Mouse (Mus musculus): ENCODE results near the gene Klhl12.

DNA sequence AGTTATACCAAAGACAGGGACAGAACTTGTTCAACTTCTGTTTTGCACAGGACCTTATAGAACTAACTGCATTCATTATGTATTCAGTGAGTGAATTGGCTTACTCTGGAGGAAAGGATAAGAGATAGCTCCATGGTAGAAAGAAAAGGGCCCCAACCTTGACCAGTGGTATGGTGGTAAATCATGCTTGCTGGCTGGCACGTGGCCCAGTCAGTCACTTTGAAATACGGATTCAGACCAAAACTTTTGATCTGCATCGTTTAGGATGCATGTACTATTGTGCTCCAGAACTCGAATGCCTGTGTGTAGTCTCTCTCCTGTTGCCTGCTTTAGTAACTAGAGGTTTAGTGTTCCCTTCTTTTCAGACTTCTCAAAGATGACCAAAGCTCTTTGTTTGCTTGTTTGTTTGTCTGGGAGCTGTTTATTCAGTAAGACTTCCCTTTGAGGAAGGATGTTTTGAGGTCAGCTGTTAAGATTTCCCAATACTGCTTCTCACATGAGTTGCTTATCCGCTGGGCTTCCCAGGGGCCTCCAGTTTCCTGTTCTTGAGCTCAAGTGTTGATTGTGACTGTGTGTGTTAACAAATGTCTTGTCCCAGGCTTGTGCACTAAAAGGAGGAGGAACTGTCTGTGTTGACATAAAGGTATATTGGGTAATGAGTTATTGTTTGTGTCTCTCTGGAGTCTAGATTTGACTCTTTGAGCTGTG lies 35.4 kb upstream of the Klhl12 start:
- TF ChIP-seq POLR2A (IDR thresholded peaks at IDR 0.05; ENCODE audit: control insufficient read depth, low read depth, low read length) = no peak
- TF ChIP-seq CTCF (IDR thresholded peaks at IDR 0.05; ENCODE audit: control insufficient read depth, insufficient read depth, insufficient replicate concordance, low read depth, low read length) = no peak

All from testis, adult 2 months (tissue).